Mouse (Mus musculus) lung, postnatal 0 days (tissue): ENCODE results near the gene Hoxa5. TPM values are rescaled to one million over a fixed set of nuclear protein-coding genes. Genes with fewer than 3 reads are reported as not detected.

ENCODE experiments used
- ATAC-seq: fragments of 200-750 bp; cut with Nextera tagmentation; 2 replicates; pipeline ENCODE4 v1.8.0; 2017; ENCODE audit warnings: moderate library complexity
- DNase-seq: peaks from one replicate; pipeline ENCODE4 v3.0.0-alpha.2; 2016; ENCODE audit warnings: low spot score
- H3K27ac ChIP-seq: fragments of 300-500 bp; sonication (generic); 2 replicates; pipeline ENCODE4 v1.5.1; 2014; ENCODE audit warnings: antibody characterized with exemption, mild to moderate bottlenecking, low read length, mixed read lengths
- H3K27me3 ChIP-seq: fragments of 300-500 bp; sonication (generic); replicated peaks from 2 replicates; pipeline ENCODE4 v1.6.1; 2014; ENCODE audit warnings: low read length, mixed read lengths; ENCODE audit not compliant: insufficient read depth
- H3K36me3 ChIP-seq: fragments of 300-500 bp; sonication (generic); 2 replicates; pipeline ENCODE4 v1.6.1; 2014; ENCODE audit warnings: low read length, mixed read lengths; ENCODE audit not compliant: insufficient read depth
- H3K4me1 ChIP-seq: fragments of 300-500 bp; sonication (generic); 2 replicates; pipeline ENCODE4 v1.6.1; 2014; ENCODE audit warnings: antibody characterized with exemption, low read depth, low read length, mixed read lengths; ENCODE audit not compliant: insufficient read depth
- H3K4me2 ChIP-seq: fragments of 300-500 bp; sonication (generic); replicated peaks from 2 replicates; pipeline ENCODE4 v1.6.1; 2014; ENCODE audit warnings: low read depth, mild to moderate bottlenecking, low read length, moderate library complexity, mixed read lengths
- H3K4me3 ChIP-seq: fragments of 300-500 bp; sonication (generic); 2 replicates; pipeline ENCODE4 v1.5.1; 2014; ENCODE audit warnings: low read depth, low read length
- H3K9ac ChIP-seq: fragments of 300-500 bp; sonication (generic); replicated peaks from 2 replicates; pipeline ENCODE4 v1.6.1; 2014; ENCODE audit warnings: low read depth, mild to moderate bottlenecking
- H3K9me3 ChIP-seq: fragments of 300-500 bp; sonication (generic); 2 replicates; pipeline ENCODE4 v1.6.1; 2016; ENCODE audit warnings: low read length, mixed read lengths
- CTCF ChIP-seq: IDR thresholded peaks from 2 replicates; pipeline ENCODE4 v1.5.1; 2016; ENCODE audit warnings: antibody characterized with exemption, mild to moderate bottlenecking
- EP300 ChIP-seq: IDR thresholded peaks from 2 replicates; pipeline ENCODE4 v1.6.1; 2016; ENCODE audit warnings: antibody characterized with exemption, mild to moderate bottlenecking, control low read depth
- WGBS: fragments of 180-500 bp; shearing (Covaris S2); extraction: QIAGEN DNeasy Blood & Tissue Kit; methylation state at CpG from one replicate; pipeline ENCODE4 v1.1.7; 2014; 5-methylcytosine and 5-hydroxymethylcytosine counted together
- polyA plus RNA-seq: library from polyadenylated mRNA; unstranded; fragments of >200 nt; fragmentation: Nextera tagmentation; extraction: Ambion mirVana; gene quantifications from 2 replicates; pipeline ENCODE4 v1.2.1, GENCODE M21; 2015

The Hoxa5 gene
- polyA plus RNA-seq, 1 experiment from 2014 or later: 40.3 TPM

- ATAC-seq (peak; percentile 64), DNase-seq (peak; percentile 86)
- H3K4me3 ChIP-seq: peak overlapping the region; percentile 56
- peaks cover 3% of the 10 kb centered on the region; the same call in 1 of the 2 replicates for H3K27me3 ChIP-seq
- TF ChIP-seq EP300 (no peak), CTCF (no peak)
- H3K4me2 ChIP-seq: peak overlapping the region; percentile 62
- H3K36me3 ChIP-seq: no peaks in the 10 kb centered on the region
- 2% methylated on average over 20 of the region's 35 CpGs for WGBS
- no peaks in the 10 kb centered on the region for H3K4me1 ChIP-seq
- H3K9ac ChIP-seq: peak overlapping the region; percentile 65
- no peaks in the 10 kb centered on the region for H3K9me3 ChIP-seq
- H3K27ac ChIP-seq: peak overlapping the region; percentile 89
Observed at GRCm38 (mm10) chr6:52175864-52176263, 28.5 kb downstream of the Hoxa5 start.

- peak overlapping the region; percentile 89 for H3K27ac ChIP-seq
- TF ChIP-seq EP300 (no peak), CTCF (no peak)
Observed at GRCm38 (mm10) chr6:52174968-52175751, 29.2 kb downstream of the Hoxa5 start.

GRCm38 (mm10) chr6:52173648-52174047 lies 30.7 kb downstream of the Hoxa5 start:
- H3K9ac ChIP-seq: no peak overlapping the region
- H3K27me3 ChIP-seq: peaks cover 5% of the 10 kb centered on the region; the same call in 1 of the 2 replicates
- 5% methylated on average over 4 of the region's 4 CpGs for WGBS
- H3K36me3 ChIP-seq: no peaks in the 10 kb centered on the region
- no peak for ATAC-seq
- H3K9me3 ChIP-seq: no peaks in the 10 kb centered on the region
- peak overlapping the region; percentile 80; the same call in 1 of the 2 replicates for H3K27ac ChIP-seq
- peaks cover 7% of the 10 kb centered on the region; the same call in 1 of the 2 replicates for H3K4me1 ChIP-seq
- peak overlapping the region; percentile 31; the same call in 1 of the 2 replicates for H3K4me3 ChIP-seq
- peak; percentile 19 for DNase-seq
- TF ChIP-seq EP300: no peak
- TF ChIP-seq CTCF: no peak
- peak overlapping the region; percentile 57 for H3K4me2 ChIP-seq

More at GRCm38 (mm10) chr6:52174968-52175751, 29.2 kb downstream of the Hoxa5 start:
- Histone ChIP-seq H3K36me3 (no peaks in the 10 kb centered on the region), H3K4me3 (peak overlapping the region; percentile 56), H3K4me1 (peaks cover 1% of the 10 kb centered on the region; the same call in 1 of the 2 replicates), H3K4me2 (peak overlapping the region; percentile 62), H3K9me3 (no peaks in the 10 kb centered on the region), H3K27me3 (peaks cover 4% of the 10 kb centered on the region; the same call in 1 of the 2 replicates), H3K9ac (peak overlapping the region; percentile 65)
- DNase-seq (peak; percentile 82), ATAC-seq (peak; percentile 28)
- 1% methylated on average over 35 of the region's 41 CpGs for WGBS

- Histone ChIP-seq H3K27me3 (peaks cover 5% of the 10 kb centered on the region; the same call in 1 of the 2 replicates), H3K9me3 (no peaks in the 10 kb centered on the region), H3K27ac (peak overlapping the region; percentile 90), H3K9ac (0 out of 2 replicates have a peak overlapping the region, but pooled peaks have one; percentile 6), H3K4me2 (peak overlapping the region; percentile 57), H3K36me3 (no peaks in the 10 kb centered on the region), H3K4me1 (peaks cover 10% of the 10 kb centered on the region; the same call in 1 of the 2 replicates), H3K4me3 (peak overlapping the region; percentile 31)
- DNase-seq: peak; percentile 94
- TF ChIP-seq CTCF (no peak), EP300 (no peak)
- ATAC-seq: peak; percentile 74
- 4% methylated on average over 34 of the region's 35 CpGs for WGBS
Observed at GRCm38 (mm10) chr6:52172501-52172900, 31.9 kb downstream of the Hoxa5 start.

GRCm38 (mm10) chr6:52171938-52172337 lies 32.4 kb downstream of the Hoxa5 start:
- WGBS: 23% methylated on average over 6 of the region's 7 CpGs
- Histone ChIP-seq H3K27me3 (peaks cover 5% of the 10 kb centered on the region; the same call in 1 of the 2 replicates), H3K27ac (peak overlapping the region; percentile 90), H3K4me1 (peaks cover 10% of the 10 kb centered on the region; the same call in 1 of the 2 replicates), H3K4me2 (peak overlapping the region; percentile 57), H3K9me3 (no peaks in the 10 kb centered on the region), H3K36me3 (no peaks in the 10 kb centered on the region), H3K9ac (no peak overlapping the region), H3K4me3 (peak overlapping the region; percentile 31; the same call in 1 of the 2 replicates)
- TF ChIP-seq EP300 (no peak), CTCF (no peak)
- DNase-seq: peak; percentile 18
- no peak for ATAC-seq

GRCm38 (mm10) chr6:52171331-52171730 lies 33.1 kb downstream of the Hoxa5 start:
- no peaks in the 10 kb centered on the region for H3K36me3 ChIP-seq
- TF ChIP-seq CTCF (no peak), EP300 (no peak)
- no peak overlapping the region for H3K4me3 ChIP-seq
- peak overlapping the region; percentile 90 for H3K27ac ChIP-seq
- DNase-seq (no peak), ATAC-seq (no peak)
- no peak overlapping the region for H3K9ac ChIP-seq
- no peaks in the 10 kb centered on the region for H3K9me3 ChIP-seq
- 13% methylated on average over 4 of the region's 4 CpGs for WGBS
- peaks cover 10% of the 10 kb centered on the region; the same call in 1 of the 2 replicates for H3K4me1 ChIP-seq
- no peak overlapping the region for H3K4me2 ChIP-seq
- peaks cover 5% of the 10 kb centered on the region; the same call in 1 of the 2 replicates for H3K27me3 ChIP-seq
